Mouse (Mus musculus) limb, embryonic 12.5 days (tissue): ENCODE data around the gene Adamts2. TPM values are rescaled to one million over a fixed set of nuclear protein-coding genes. Genes with fewer than 3 reads are reported as not detected.
A peak's percentile ranks its signal among the peaks of the same experiment; 100 is the strongest.

Experiments
- ATAC-seq: fragments of 200-750 bp; cut with Nextera tagmentation; 2 replicates; pipeline ENCODE4 v1.8.0; 2017; ENCODE audit warnings: low read depth, moderate TSS enrichment; ENCODE audit not compliant: insufficient number of reproducible peaks, insufficient read depth, low FRiP score, low TSS enrichment
- H3K27ac ChIP-seq: fragments of 300-500 bp; sonication (generic); 2 replicates; pipeline ENCODE4 v1.5.1; 2016; ENCODE audit warnings: mild to moderate bottlenecking, moderate library complexity
- H3K27me3 ChIP-seq: fragments of 300-500 bp; sonication (generic); 2 replicates; pipeline ENCODE4 v1.6.1; 2016; ENCODE audit warnings: mild to moderate bottlenecking, moderate library complexity
- H3K36me3 ChIP-seq: fragments of 300-500 bp; sonication (generic); 2 replicates; pipeline ENCODE4 v1.6.1; 2016; ENCODE audit warnings: mild to moderate bottlenecking, moderate library complexity
- H3K4me1 ChIP-seq: fragments of 300-500 bp; sonication (generic); replicated peaks from 2 replicates; pipeline ENCODE4 v1.6.1; 2016
- H3K4me2 ChIP-seq: fragments of 300-500 bp; sonication (generic); 2 replicates; pipeline ENCODE4 v1.6.1; 2016; ENCODE audit warnings: mild to moderate bottlenecking, moderate library complexity
- H3K4me3 ChIP-seq: fragments of 300-500 bp; sonication (generic); replicated peaks from 2 replicates; pipeline ENCODE4 v1.5.1; 2016; ENCODE audit warnings: mild to moderate bottlenecking
- H3K9ac ChIP-seq: fragments of 300-500 bp; sonication (generic); replicated peaks from 2 replicates; pipeline ENCODE4 v1.6.1; 2016; ENCODE audit warnings: mild to moderate bottlenecking, moderate library complexity
- H3K9me3 ChIP-seq: fragments of 300-500 bp; sonication (generic); 2 replicates; pipeline ENCODE4 v1.6.1; 2016; ENCODE audit warnings: mild to moderate bottlenecking, moderate library complexity
- WGBS: fragments of 180-500 bp; shearing (Covaris S2); methylation state at CpG from one replicate; pipeline ENCODE4 v1.1.7; 2016; 5-methylcytosine and 5-hydroxymethylcytosine counted together
- polyA plus RNA-seq: library from polyadenylated mRNA; unstranded; fragments of >200 nt; fragmentation: Nextera tagmentation; extraction: Ambion mirVana; gene quantifications from 2 replicates; pipeline ENCODE4 v1.2.1, GENCODE M21; 2016

Adamts2 gene
- polyA plus RNA-seq, 1 experiment from 2014 or later: 2.8 TPM

DNA sequence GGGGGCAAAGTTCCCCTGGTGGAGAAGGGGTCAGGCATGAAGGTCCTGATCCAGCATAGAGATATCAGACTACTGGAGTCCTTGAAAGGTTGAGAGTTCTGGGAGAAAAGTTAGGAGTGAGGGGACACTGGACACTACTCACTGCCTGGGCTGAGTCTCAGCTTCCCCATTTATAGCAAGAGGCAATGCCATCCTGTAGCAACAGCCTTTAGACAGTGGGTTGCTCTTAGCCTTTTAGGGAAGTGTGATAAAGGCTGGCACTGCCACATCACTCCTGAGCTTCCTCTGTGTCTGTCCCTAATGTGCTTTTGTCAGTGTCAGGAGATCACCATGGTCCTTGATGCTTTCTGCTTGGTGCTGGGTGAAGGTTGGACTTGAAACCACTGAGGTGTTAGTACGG lies 134.7 kb downstream of the Adamts2 start:
- Histone ChIP-seq H3K36me3 (no peaks in the 10 kb centered on the region), H3K27ac (no peak overlapping the region), H3K4me3 (no peak overlapping the region), H3K9me3 (no peaks in the 10 kb centered on the region), H3K27me3 (no peaks in the 10 kb centered on the region), H3K9ac (no peak overlapping the region), H3K4me2 (no peak overlapping the region), H3K4me1 (no peaks in the 10 kb centered on the region)
- 93% methylated on average over 1 of the region's 1 CpGs for WGBS
- ATAC-seq: no peak

DNA sequence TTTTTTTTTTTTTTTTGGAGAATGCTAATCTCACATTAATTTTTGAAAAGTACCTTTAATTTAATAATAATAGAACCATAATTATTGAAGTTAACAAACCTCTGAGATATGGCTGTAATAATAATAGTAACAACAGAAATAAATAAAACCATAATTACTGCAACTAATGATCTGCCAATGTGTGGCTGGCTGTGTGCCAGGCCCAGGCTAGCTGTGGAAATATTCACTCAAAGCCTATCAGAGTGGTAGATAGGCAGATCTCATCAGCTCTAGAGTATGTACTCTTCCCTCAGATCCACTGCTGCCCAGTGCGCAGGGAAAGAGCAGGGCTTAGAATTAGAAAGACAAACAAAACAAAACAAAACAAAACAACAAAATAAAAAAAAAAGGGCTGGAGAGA lies 136.6 kb downstream of the Adamts2 start:
- Histone ChIP-seq H3K9me3 (no peaks in the 10 kb centered on the region), H3K27me3 (no peaks in the 10 kb centered on the region), H3K27ac (no peak overlapping the region), H3K9ac (no peak overlapping the region), H3K36me3 (no peaks in the 10 kb centered on the region), H3K4me2 (no peak overlapping the region), H3K4me3 (no peak overlapping the region), H3K4me1 (peaks cover 3% of the 10 kb centered on the region; the same call in 1 of the 2 replicates)
- 97% methylated on average over 1 of the region's 1 CpGs for WGBS
- no peak for ATAC-seq

DNA sequence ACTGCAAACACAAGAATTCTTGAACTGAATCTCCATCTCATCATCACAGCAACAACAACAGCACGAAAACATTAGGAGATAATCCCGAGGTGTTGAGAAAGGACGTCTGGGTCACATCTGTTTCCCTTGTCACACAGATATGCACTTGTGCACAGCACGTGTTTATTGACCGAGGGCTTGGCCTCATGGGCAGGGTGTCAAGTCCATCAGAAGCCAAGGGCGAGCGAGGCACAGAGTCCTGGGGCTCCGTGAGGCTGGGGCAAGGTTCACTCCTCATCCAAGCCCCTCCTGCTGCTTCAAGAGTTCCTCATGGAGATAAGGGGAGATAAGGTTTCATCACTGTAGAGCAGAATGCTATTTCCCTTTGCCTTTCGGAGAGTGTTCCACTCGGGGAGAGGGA lies 137.6 kb downstream of the Adamts2 start:
- H3K36me3 ChIP-seq: no peaks in the 10 kb centered on the region
- H3K9me3 ChIP-seq: no peaks in the 10 kb centered on the region
- no peak overlapping the region for H3K4me3 ChIP-seq
- H3K27me3 ChIP-seq: no peaks in the 10 kb centered on the region
- ATAC-seq: no peak
- no peak overlapping the region for H3K4me2 ChIP-seq
- no peak overlapping the region for H3K27ac ChIP-seq
- no peak overlapping the region for H3K9ac ChIP-seq
- 48% methylated on average over 10 of the region's 10 CpGs for WGBS
- peaks cover 3% of the 10 kb centered on the region; the same call in 1 of the 2 replicates for H3K4me1 ChIP-seq

DNA sequence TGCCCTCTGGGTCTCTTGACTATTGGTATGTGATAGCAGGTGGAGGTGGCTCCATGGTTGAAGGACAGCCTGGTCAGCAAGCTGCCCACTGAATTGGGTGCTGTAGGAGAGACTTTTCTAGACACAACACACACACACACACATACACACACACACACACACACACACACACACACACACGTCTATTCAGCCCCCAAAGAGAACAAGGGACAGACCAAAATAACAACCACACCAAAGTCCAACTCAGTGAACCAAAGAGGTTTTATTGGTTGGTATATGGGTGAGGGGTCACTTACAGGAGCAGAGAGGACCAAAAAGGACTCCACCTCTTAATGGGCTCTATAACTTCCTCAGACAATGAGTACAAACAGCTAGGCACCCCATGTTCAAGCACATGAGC lies 140.3 kb downstream of the Adamts2 start:
- no peak overlapping the region for H3K4me3 ChIP-seq
- ATAC-seq: no peak
- WGBS: 60% methylated on average over 1 of the region's 1 CpGs
- peaks cover 11% of the 10 kb centered on the region for H3K4me1 ChIP-seq
- no peak overlapping the region for H3K4me2 ChIP-seq
- no peak overlapping the region for H3K27ac ChIP-seq
- peaks cover 5% of the 10 kb centered on the region; the same call in 1 of the 2 replicates for H3K27me3 ChIP-seq
- no peaks in the 10 kb centered on the region for H3K9me3 ChIP-seq
- H3K9ac ChIP-seq: no peak overlapping the region
- no peaks in the 10 kb centered on the region for H3K36me3 ChIP-seq

DNA sequence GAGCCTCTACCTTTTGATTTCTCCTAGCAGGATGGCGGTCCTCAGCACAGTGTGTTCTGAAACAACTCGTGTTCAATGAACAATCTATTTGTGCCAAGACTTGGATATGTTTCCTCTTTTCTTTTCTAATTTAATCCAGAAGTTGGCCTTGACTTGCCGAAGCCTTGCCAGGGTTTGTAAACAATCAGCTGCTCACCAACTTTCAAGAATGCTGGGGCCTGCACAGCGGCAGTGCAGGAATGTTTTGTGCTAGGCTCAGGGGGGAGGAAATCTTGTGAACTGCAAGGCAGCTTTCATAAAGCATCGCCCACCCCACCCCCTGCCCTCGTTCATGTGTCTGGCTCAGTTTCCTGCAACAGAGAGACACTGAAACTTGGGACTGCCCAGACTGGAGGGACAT lies 143.1 kb downstream of the Adamts2 start:
- H3K9me3 ChIP-seq: no peaks in the 10 kb centered on the region
- peaks cover 5% of the 10 kb centered on the region; the same call in 1 of the 2 replicates for H3K27me3 ChIP-seq
- no peaks in the 10 kb centered on the region for H3K36me3 ChIP-seq
- H3K9ac ChIP-seq: no peak overlapping the region
- H3K4me1 ChIP-seq: peaks cover 11% of the 10 kb centered on the region
- no peak overlapping the region for H3K27ac ChIP-seq
- H3K4me3 ChIP-seq: no peak overlapping the region
- ATAC-seq: no peak
- no peak overlapping the region for H3K4me2 ChIP-seq
- WGBS: 48% methylated on average over 6 of the region's 6 CpGs

DNA sequence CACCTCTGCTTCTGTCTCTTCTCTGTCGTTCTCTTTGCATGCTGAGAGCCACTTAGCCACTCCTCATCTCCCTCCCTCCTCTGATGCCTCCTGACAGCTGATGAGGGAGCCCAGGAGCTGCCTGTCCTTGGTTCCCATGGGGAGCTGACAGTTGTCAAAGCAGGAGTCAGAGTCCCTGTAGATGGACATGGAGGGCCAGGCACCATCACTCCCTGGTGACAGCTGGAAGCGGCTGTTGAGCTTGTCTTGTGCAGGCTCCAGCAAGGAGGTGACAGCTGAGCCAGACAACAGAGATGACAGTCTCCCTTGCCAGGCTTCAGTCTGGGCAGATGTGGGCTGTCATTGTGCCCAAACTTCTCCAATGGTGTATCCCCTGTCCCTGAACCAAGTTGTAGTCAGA lies 144.6 kb downstream of the Adamts2 start:
- Histone ChIP-seq H3K36me3 (no peaks in the 10 kb centered on the region), H3K27me3 (peaks cover 5% of the 10 kb centered on the region; the same call in 1 of the 2 replicates), H3K4me2 (no peak overlapping the region), H3K4me1 (peaks cover 16% of the 10 kb centered on the region), H3K27ac (no peak overlapping the region), H3K9ac (no peak overlapping the region), H3K4me3 (no peak overlapping the region), H3K9me3 (no peaks in the 10 kb centered on the region)
- WGBS: 50% methylated on average over 2 of the region's 2 CpGs
- ATAC-seq: no peak

DNA sequence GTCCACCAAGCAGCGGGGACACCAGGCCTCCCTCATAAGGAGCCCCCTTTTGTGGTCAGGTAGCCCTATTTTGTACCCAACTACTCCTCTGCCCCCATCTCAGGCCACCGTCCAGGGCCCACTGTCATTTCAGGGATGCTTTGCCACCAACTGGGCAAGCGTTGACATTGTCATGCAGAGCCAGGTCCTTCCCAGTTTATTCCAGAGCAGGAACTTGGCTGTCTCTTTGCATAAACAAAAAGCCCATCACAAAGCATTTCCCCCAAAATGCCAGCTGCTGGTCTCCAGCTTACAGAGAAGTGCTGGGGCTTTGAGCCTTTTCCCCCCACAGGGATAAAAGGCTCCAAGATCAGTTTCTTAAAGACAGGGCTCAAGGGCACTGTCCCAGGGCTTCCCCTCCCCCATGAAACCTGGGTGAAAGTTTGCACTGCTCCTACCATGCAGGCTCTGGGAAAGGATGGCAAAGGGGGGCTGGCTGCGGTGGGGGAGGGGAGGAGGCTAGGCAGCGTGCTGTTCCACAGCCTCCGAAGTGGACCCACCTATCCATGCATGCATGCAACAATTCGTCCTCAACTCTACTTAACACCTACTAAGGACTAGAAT lies 149.2 kb downstream of the Adamts2 start:
- WGBS: 28% methylated on average over 7 of the region's 7 CpGs
- no peaks in the 10 kb centered on the region for H3K9me3 ChIP-seq
- no peak for ATAC-seq
- H3K4me3 ChIP-seq: no peak overlapping the region
- H3K4me1 ChIP-seq: peaks cover 4% of the 10 kb centered on the region
- peaks cover 5% of the 10 kb centered on the region; the same call in 1 of the 2 replicates for H3K27me3 ChIP-seq
- no peak overlapping the region for H3K9ac ChIP-seq
- no peak overlapping the region for H3K27ac ChIP-seq
- H3K36me3 ChIP-seq: no peaks in the 10 kb centered on the region
- no peak overlapping the region for H3K4me2 ChIP-seq

DNA sequence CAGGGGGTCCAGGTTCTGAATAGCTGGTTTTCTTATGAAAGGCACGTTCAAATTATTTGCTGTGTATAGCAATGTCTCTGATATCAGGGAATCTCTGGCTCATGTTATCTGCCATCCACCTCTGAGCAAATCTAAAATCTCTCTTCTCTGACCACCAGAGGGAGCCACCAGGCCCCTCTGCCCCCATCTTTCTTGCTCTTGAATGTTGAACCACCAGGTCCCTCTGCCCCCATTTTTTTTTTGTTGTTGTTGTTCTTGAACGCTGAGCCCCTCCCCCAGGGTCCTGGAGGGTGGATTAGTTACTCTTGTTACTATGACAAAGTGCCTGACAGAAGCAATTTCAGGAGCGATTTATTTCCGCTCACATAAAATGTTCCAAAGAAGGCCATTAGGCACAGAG lies 155.9 kb downstream of the Adamts2 start:
- no peak for ATAC-seq
- 41% methylated on average over 4 of the region's 4 CpGs for WGBS
- Histone ChIP-seq H3K27me3 (no peaks in the 10 kb centered on the region), H3K36me3 (no peaks in the 10 kb centered on the region), H3K27ac (no peak overlapping the region), H3K9ac (no peak overlapping the region), H3K4me2 (no peak overlapping the region), H3K9me3 (no peaks in the 10 kb centered on the region), H3K4me1 (no peaks in the 10 kb centered on the region), H3K4me3 (no peak overlapping the region)

DNA sequence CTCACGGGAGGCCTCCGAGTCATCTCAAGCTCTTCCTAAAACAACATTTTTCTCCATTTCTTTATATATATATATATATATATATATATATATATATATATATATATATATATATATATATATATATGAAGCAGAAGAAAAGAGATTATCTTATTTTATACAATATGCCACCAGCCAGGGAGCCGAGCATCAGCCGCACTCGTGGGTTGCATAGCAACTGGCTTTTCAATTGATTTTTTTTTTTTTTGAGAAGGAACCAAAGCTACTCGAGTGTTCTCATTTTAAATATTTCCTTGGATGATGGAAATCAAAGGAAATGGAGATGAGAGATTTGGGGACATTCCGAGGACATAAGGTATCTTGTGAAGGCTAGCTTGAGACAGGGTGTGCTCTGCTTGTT lies 164.6 kb downstream of the Adamts2 start:
- H3K27me3 ChIP-seq: no peaks in the 10 kb centered on the region
- H3K36me3 ChIP-seq: no peaks in the 10 kb centered on the region
- no peak for ATAC-seq
- no peak overlapping the region for H3K27ac ChIP-seq
- no peak overlapping the region for H3K9ac ChIP-seq
- H3K4me1 ChIP-seq: 0 out of 2 replicates have a peak, but pooled peaks cover 6% of the 10 kb centered on the region
- H3K9me3 ChIP-seq: no peaks in the 10 kb centered on the region
- H3K4me2 ChIP-seq: no peak overlapping the region
- WGBS: 93% methylated on average over 7 of the region's 7 CpGs
- no peak overlapping the region for H3K4me3 ChIP-seq

DNA sequence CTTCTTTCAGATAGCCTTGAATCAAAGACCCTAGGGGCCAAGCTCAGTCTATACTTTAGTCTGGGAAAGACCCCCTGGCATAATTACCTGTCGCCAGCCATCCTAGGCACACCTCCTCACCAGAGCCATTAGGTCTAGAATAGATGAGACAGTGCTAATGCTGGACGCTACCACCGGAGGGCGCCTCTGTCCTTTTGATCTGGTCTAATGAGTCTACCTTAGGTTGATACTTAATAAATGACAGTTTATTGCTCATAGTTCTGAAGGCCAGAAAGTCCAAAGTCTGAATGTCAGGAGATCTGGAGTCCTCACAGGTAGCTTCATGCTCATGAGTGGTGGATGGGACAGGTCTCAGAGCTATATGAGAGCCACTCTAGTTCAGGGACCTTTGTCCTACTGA lies 165.2 kb downstream of the Adamts2 start:
- H3K9me3 ChIP-seq: no peaks in the 10 kb centered on the region
- no peak for ATAC-seq
- no peaks in the 10 kb centered on the region for H3K36me3 ChIP-seq
- H3K27ac ChIP-seq: no peak overlapping the region
- no peak overlapping the region for H3K4me2 ChIP-seq
- H3K27me3 ChIP-seq: no peaks in the 10 kb centered on the region
- 0 out of 2 replicates have a peak, but pooled peaks cover 6% of the 10 kb centered on the region for H3K4me1 ChIP-seq
- no peak overlapping the region for H3K4me3 ChIP-seq
- WGBS: 22% methylated on average over 4 of the region's 4 CpGs
- no peak overlapping the region for H3K9ac ChIP-seq

DNA sequence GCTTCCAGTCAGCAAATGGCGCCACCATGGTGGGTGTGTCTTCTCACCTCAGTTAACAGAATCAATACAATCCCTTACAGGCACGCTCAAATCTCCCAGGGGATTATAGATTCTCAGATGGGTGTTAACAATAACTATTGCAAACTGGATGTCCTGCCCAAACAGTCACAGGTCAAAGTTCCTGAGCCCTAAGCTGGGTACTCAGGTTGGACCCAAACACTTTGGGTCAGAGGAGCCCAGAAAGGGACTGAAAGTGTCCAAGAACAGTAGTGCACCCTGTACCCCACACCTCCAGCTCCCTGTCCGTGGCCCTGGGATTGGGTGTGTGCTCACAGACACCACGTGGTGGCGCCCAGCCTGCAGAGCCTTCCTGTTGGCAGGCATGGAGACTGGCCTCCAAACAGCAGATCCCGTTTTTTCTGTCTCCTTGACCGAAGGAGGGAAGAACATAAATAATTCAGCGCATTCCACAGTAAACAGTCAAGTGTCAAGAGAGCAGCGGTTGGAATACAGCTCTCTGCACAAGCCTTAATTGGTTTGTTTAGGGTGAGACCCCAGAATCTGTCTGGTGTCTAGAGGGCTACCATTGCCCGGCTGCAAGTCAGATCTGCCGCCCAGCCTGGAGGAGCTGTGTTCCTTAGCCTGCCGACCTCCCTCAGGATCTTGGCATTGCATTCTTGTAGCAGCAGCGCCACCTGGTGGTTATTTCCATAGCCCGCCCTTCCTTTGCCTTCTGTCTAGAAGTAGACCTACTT lies 167.3 kb downstream of the Adamts2 start:
- Histone ChIP-seq H3K36me3 (no peaks in the 10 kb centered on the region), H3K27me3 (no peaks in the 10 kb centered on the region), H3K4me2 (peak overlapping the region; percentile 53), H3K4me3 (peak overlapping the region; percentile 24), H3K9ac (0 out of 2 replicates have a peak overlapping the region, but pooled peaks have one; percentile 1), H3K4me1 (0 out of 2 replicates have a peak, but pooled peaks cover 6% of the 10 kb centered on the region), H3K27ac (no peak overlapping the region), H3K9me3 (no peaks in the 10 kb centered on the region)
- peak; percentile 90 for ATAC-seq
- 13% methylated on average over 14 of the region's 14 CpGs for WGBS
